Mouse (Mus musculus) heart, embryonic 11.5 days (tissue): ENCODE data around the gene Slco2a1. TPM values are rescaled to one million over a fixed set of nuclear protein-coding genes. Genes with fewer than 3 reads are reported as not detected.

ENCODE experiments used
- ATAC-seq: fragments of 200-750 bp; cut with Nextera tagmentation; replicated peaks from 2 replicates; pipeline ENCODE4 v1.8.0; 2017; ENCODE audit warnings: moderate library complexity; ENCODE audit not compliant: insufficient number of reproducible peaks, low FRiP score, low TSS enrichment
- H3K27ac ChIP-seq: fragments of 300-500 bp; sonication (generic); 2 replicates; pipeline ENCODE4 v1.5.1; 2014; ENCODE audit warnings: mild to moderate bottlenecking, low read depth, low read length
- H3K27me3 ChIP-seq: fragments of 300-500 bp; sonication (generic); 2 replicates; pipeline ENCODE4 v1.6.1; 2014; ENCODE audit warnings: mild to moderate bottlenecking, low read length, mixed read lengths; ENCODE audit not compliant: control insufficient read depth, insufficient read depth
- H3K36me3 ChIP-seq: fragments of 300-500 bp; sonication (generic); 2 replicates; pipeline ENCODE4 v1.6.1; 2014; ENCODE audit warnings: mild to moderate bottlenecking, low read length, moderate library complexity, mixed read lengths; ENCODE audit not compliant: control insufficient read depth, insufficient read depth
- H3K4me1 ChIP-seq: fragments of 300-500 bp; sonication (generic); 2 replicates; pipeline ENCODE4 v1.6.1; 2014; ENCODE audit warnings: low read length; ENCODE audit not compliant: control insufficient read depth, insufficient read depth
- H3K4me2 ChIP-seq: fragments of 300-500 bp; sonication (generic); 2 replicates; pipeline ENCODE4 v1.6.1; 2014; ENCODE audit warnings: mild to moderate bottlenecking, moderate library complexity
- H3K4me3 ChIP-seq: fragments of 300-500 bp; sonication (generic); 2 replicates; pipeline ENCODE4 v1.5.1; 2014; ENCODE audit warnings: low read depth, low read length
- H3K9ac ChIP-seq: fragments of 300-500 bp; sonication (generic); 2 replicates; pipeline ENCODE4 v1.6.1; 2014; ENCODE audit warnings: mild to moderate bottlenecking, low read depth, low read length, moderate library complexity
- H3K9me3 ChIP-seq: fragments of 300-500 bp; sonication (generic); replicated peaks from 2 replicates; pipeline ENCODE4 v1.6.1; 2016; ENCODE audit warnings: low read length; ENCODE audit not compliant: control insufficient read depth
- WGBS: fragments of 180-500 bp; shearing (Covaris S2); extraction: QIAGEN DNeasy Blood & Tissue Kit; methylation state at CpG from one replicate; pipeline ENCODE4 v1.1.7; 2014; ENCODE audit not compliant: insufficient replicate concordance; 5-methylcytosine and 5-hydroxymethylcytosine counted together
- polyA plus RNA-seq: library from polyadenylated mRNA; unstranded; fragments of >200 nt; fragmentation: Nextera tagmentation; extraction: Ambion mirVana; gene quantifications from 2 replicates; pipeline ENCODE4 v1.2.1, GENCODE M21; 2014

Slco2a1 gene
- polyA plus RNA-seq, 1 experiment from 2014 or later: 4.4 TPM

- Histone ChIP-seq H3K27ac (no peak overlapping the region), H3K4me2 (no peak overlapping the region), H3K4me3 (no peak overlapping the region), H3K9me3 (no peaks in the 10 kb centered on the region), H3K27me3 (no peaks in the 10 kb centered on the region), H3K9ac (no peak overlapping the region), H3K4me1 (peaks cover 23% of the 10 kb centered on the region), H3K36me3 (no peaks in the 10 kb centered on the region)
- 29% methylated on average over 6 of the region's 6 CpGs for whole genome bisulfite sequencing
- peak; percentile 47; the same call in 1 of the 2 replicates for ATAC-seq
Measured at GRCm38 (mm10) chr9:102992877-102993276, 4.4 kb downstream of the Slco2a1 start.

- no peak overlapping the region for H3K27ac ChIP-seq
- H3K4me2 ChIP-seq: no peak overlapping the region
- H3K9ac ChIP-seq: no peak overlapping the region
- 49% methylated on average over 5 of the region's 5 CpGs for WGBS
- no peaks in the 10 kb centered on the region for H3K36me3 ChIP-seq
- no peak for ATAC-seq
- H3K4me3 ChIP-seq: no peak overlapping the region
- H3K27me3 ChIP-seq: no peaks in the 10 kb centered on the region
- peaks cover 23% of the 10 kb centered on the region for H3K4me1 ChIP-seq
- no peaks in the 10 kb centered on the region for H3K9me3 ChIP-seq
Measured at GRCm38 (mm10) chr9:102993764-102994163, 5.3 kb downstream of the Slco2a1 start.

- peaks cover 20% of the 10 kb centered on the region for H3K4me1 ChIP-seq
- no peak overlapping the region for H3K27ac ChIP-seq
- H3K4me2 ChIP-seq: no peak overlapping the region
- no peaks in the 10 kb centered on the region for H3K27me3 ChIP-seq
- H3K36me3 ChIP-seq: no peaks in the 10 kb centered on the region
- H3K4me3 ChIP-seq: no peak overlapping the region
- WGBS: 84% methylated on average over 12 of the region's 12 CpGs
- ATAC-seq: no peak
- H3K9me3 ChIP-seq: no peaks in the 10 kb centered on the region
- H3K9ac ChIP-seq: no peak overlapping the region
Measured at GRCm38 (mm10) chr9:102995800-102996635, 7.5 kb downstream of the Slco2a1 start.

- Histone ChIP-seq H3K27ac (no peak overlapping the region), H3K9ac (no peak overlapping the region), H3K4me3 (no peak overlapping the region), H3K4me2 (no peak overlapping the region), H3K4me1 (0 out of 2 replicates have a peak, but pooled peaks cover 2% of the 10 kb centered on the region), H3K27me3 (no peaks in the 10 kb centered on the region), H3K9me3 (no peaks in the 10 kb centered on the region), H3K36me3 (no peaks in the 10 kb centered on the region)
- 72% methylated on average over 7 of the region's 7 CpGs for WGBS
- ATAC-seq: no peak
Measured at GRCm38 (mm10) chr9:103000384-103000783, 11.9 kb downstream of the Slco2a1 start.

GRCm38 (mm10) chr9:103004343-103004742, 15.8 kb downstream of the Slco2a1 start:
- Histone ChIP-seq H3K9me3 (no peaks in the 10 kb centered on the region), H3K36me3 (no peaks in the 10 kb centered on the region), H3K4me3 (no peak overlapping the region), H3K4me2 (no peak overlapping the region), H3K9ac (no peak overlapping the region), H3K4me1 (peaks cover 16% of the 10 kb centered on the region), H3K27ac (no peak overlapping the region), H3K27me3 (0 out of 2 replicates have a peak, but pooled peaks cover 3% of the 10 kb centered on the region)
- no peak for ATAC-seq
- 67% methylated on average over 6 of the region's 6 CpGs for WGBS

- peak overlapping the region; percentile 52 for H3K4me3 ChIP-seq
- no peaks in the 10 kb centered on the region for H3K9me3 ChIP-seq
- 0 out of 2 replicates have a peak, but pooled peaks cover 3% of the 10 kb centered on the region for H3K27me3 ChIP-seq
- peak; percentile 84 for ATAC-seq
- H3K36me3 ChIP-seq: no peaks in the 10 kb centered on the region
- H3K4me2 ChIP-seq: peak overlapping the region; percentile 95
- peaks cover 16% of the 10 kb centered on the region for H3K4me1 ChIP-seq
- H3K27ac ChIP-seq: no peak overlapping the region
- H3K9ac ChIP-seq: peak overlapping the region; percentile 77
- under 1% methylated on average over 15 of the region's 15 CpGs for WGBS
Measured at GRCm38 (mm10) chr9:103007699-103008078, 19.2 kb downstream of the Slco2a1 start.

- 0 out of 2 replicates have a peak, but pooled peaks cover 3% of the 10 kb centered on the region for H3K27me3 ChIP-seq
- peak overlapping the region; percentile 95 for H3K4me2 ChIP-seq
- H3K36me3 ChIP-seq: no peaks in the 10 kb centered on the region
- H3K4me1 ChIP-seq: peaks cover 16% of the 10 kb centered on the region
- ATAC-seq: no peak; the same call in 1 of the 2 replicates
- H3K4me3 ChIP-seq: peak overlapping the region; percentile 52
- peak overlapping the region; percentile 77 for H3K9ac ChIP-seq
- WGBS: 2% methylated on average over 50 of the region's 50 CpGs
- H3K9me3 ChIP-seq: no peaks in the 10 kb centered on the region
- no peak overlapping the region; the same call in 1 of the 2 replicates for H3K27ac ChIP-seq
Measured at GRCm38 (mm10) chr9:103008079-103008855, 19.8 kb downstream of the Slco2a1 start.

- no peaks in the 10 kb centered on the region for H3K9me3 ChIP-seq
- no peaks in the 10 kb centered on the region for H3K36me3 ChIP-seq
- 0 out of 2 replicates have a peak, but pooled peaks cover 3% of the 10 kb centered on the region for H3K27me3 ChIP-seq
- peaks cover 14% of the 10 kb centered on the region for H3K4me1 ChIP-seq
- no peak overlapping the region for H3K4me3 ChIP-seq
- no peak for ATAC-seq
- H3K4me2 ChIP-seq: no peak overlapping the region
- H3K27ac ChIP-seq: no peak overlapping the region
- H3K9ac ChIP-seq: no peak overlapping the region
- 51% methylated on average over 3 of the region's 3 CpGs for WGBS
Measured at GRCm38 (mm10) chr9:103010161-103010560, 21.6 kb downstream of the Slco2a1 start.
